Mouse (Mus musculus) hindbrain, embryonic 16.5 days (tissue): ENCODE data around the gene Clec3b. TPM values are rescaled to one million over a fixed set of nuclear protein-coding genes. Genes with fewer than 3 reads are reported as not detected.

Source experiments
- ATAC-seq: fragments of 200-750 bp; cut with Nextera tagmentation; 2 replicates; pipeline ENCODE4 v1.8.0; 2017; ENCODE audit warnings: moderate TSS enrichment, moderate library complexity
- H3K27ac ChIP-seq: fragments of 300-500 bp; sonication (generic); 2 replicates; pipeline ENCODE4 v1.5.1; 2014; ENCODE audit warnings: low read depth, mild to moderate bottlenecking, control low read depth, low read length, moderate library complexity
- H3K27me3 ChIP-seq: fragments of 300-500 bp; sonication (generic); replicated peaks from 2 replicates; pipeline ENCODE4 v1.6.1; 2014; ENCODE audit warnings: low read length; ENCODE audit not compliant: control insufficient read depth, insufficient read depth
- H3K36me3 ChIP-seq: fragments of 300-500 bp; sonication (generic); 2 replicates; pipeline ENCODE4 v1.6.1; 2014; ENCODE audit warnings: mild to moderate bottlenecking, low read length, moderate library complexity, mixed read lengths; ENCODE audit not compliant: control insufficient read depth, insufficient read depth
- H3K4me1 ChIP-seq: fragments of 300-500 bp; sonication (generic); 2 replicates; pipeline ENCODE4 v1.6.1; 2014; ENCODE audit warnings: low read depth, low read length; ENCODE audit not compliant: control insufficient read depth, insufficient read depth
- H3K4me2 ChIP-seq: fragments of 300-500 bp; sonication (generic); 2 replicates; pipeline ENCODE4 v1.6.1; 2014; ENCODE audit warnings: mild to moderate bottlenecking, low read length, control low read depth, moderate library complexity
- H3K4me3 ChIP-seq: fragments of 300-500 bp; sonication (generic); 2 replicates; pipeline ENCODE4 v1.5.1; 2014; ENCODE audit warnings: mild to moderate bottlenecking, low read length, control low read depth, moderate library complexity
- H3K9ac ChIP-seq: fragments of 300-500 bp; sonication (generic); 2 replicates; pipeline ENCODE4 v1.6.1; 2014; ENCODE audit warnings: low read depth, mild to moderate bottlenecking, control low read depth, low read length, moderate library complexity
- H3K9me3 ChIP-seq: fragments of 300-500 bp; sonication (generic); 2 replicates; pipeline ENCODE4 v1.6.1; 2014; ENCODE audit warnings: mild to moderate bottlenecking, low read length, moderate library complexity; ENCODE audit not compliant: control insufficient read depth
- WGBS: fragments of 180-500 bp; shearing (Covaris S2); extraction: QIAGEN DNeasy Blood & Tissue Kit; methylation state at CpG from one replicate; pipeline ENCODE4 v1.1.7; 2014; 5-methylcytosine and 5-hydroxymethylcytosine counted together
- polyA plus RNA-seq: library from polyadenylated mRNA; unstranded; fragments of >200 nt; fragmentation: Nextera tagmentation; extraction: Ambion mirVana; gene quantifications from 2 replicates; pipeline ENCODE4 v1.2.1, GENCODE M21; 2015

Gene Clec3b
- polyA plus RNA-seq, 1 experiment from 2014 or later = 4.2 TPM

- no peaks in the 10 kb centered on the region for H3K4me1 ChIP-seq
- no peaks in the 10 kb centered on the region for H3K36me3 ChIP-seq
- no peak overlapping the region for H3K4me2 ChIP-seq
- 93% methylated on average over 5 of the region's 5 CpGs for WGBS
- no peaks in the 10 kb centered on the region for H3K27me3 ChIP-seq
- no peak for ATAC-seq
- H3K4me3 ChIP-seq = no peak overlapping the region
- no peaks in the 10 kb centered on the region for H3K9me3 ChIP-seq
- no peak overlapping the region for H3K9ac ChIP-seq
- no peak overlapping the region for H3K27ac ChIP-seq
Measured at GRCm38 (mm10) chr9:123187589-123187988, 36.8 kb downstream of the Clec3b start.

GRCm38 (mm10) chr9:123188271-123188670 is 37.5 kb downstream of the Clec3b start:
- H3K27ac ChIP-seq = no peak overlapping the region
- no peak overlapping the region for H3K4me3 ChIP-seq
- ATAC-seq = no peak
- no peaks in the 10 kb centered on the region for H3K9me3 ChIP-seq
- H3K36me3 ChIP-seq = no peaks in the 10 kb centered on the region
- WGBS = 85% methylated on average over 2 of the region's 2 CpGs
- no peak overlapping the region for H3K9ac ChIP-seq
- no peak overlapping the region for H3K4me2 ChIP-seq
- no peaks in the 10 kb centered on the region for H3K4me1 ChIP-seq
- H3K27me3 ChIP-seq = no peaks in the 10 kb centered on the region

- no peaks in the 10 kb centered on the region for H3K4me1 ChIP-seq
- H3K9me3 ChIP-seq = no peaks in the 10 kb centered on the region
- H3K27me3 ChIP-seq = no peaks in the 10 kb centered on the region
- H3K4me2 ChIP-seq = no peak overlapping the region
- H3K36me3 ChIP-seq = no peaks in the 10 kb centered on the region
- ATAC-seq = no peak
- H3K9ac ChIP-seq = no peak overlapping the region
- no peak overlapping the region for H3K4me3 ChIP-seq
- no peak overlapping the region for H3K27ac ChIP-seq
- 57% methylated on average over 3 of the region's 3 CpGs for WGBS
Measured at GRCm38 (mm10) chr9:123200116-123200515, 49.4 kb downstream of the Clec3b start.

DNA sequence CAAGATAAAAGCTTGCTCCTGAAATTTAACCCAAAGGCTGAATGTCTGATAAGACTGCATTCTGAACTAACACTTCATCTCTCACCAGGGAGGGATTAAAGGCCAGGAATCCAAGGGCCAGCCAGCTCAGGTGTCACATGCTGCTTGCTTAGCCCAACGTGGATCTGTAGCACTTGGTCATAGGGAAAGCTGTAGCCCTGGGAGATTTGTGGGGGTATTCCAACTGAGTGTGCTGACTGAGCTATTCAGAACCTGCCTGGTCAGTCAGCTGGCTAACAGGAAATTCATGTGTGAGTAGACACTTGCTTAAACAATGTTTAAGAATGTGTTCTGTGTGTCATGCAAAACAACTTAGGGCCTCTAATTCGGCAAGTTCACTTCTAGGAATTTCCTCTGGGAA is 55.8 kb downstream of the Clec3b start:
- H3K9me3 ChIP-seq = no peaks in the 10 kb centered on the region
- 71% methylated on average over 2 of the region's 2 CpGs for WGBS
- no peaks in the 10 kb centered on the region for H3K4me1 ChIP-seq
- no peaks in the 10 kb centered on the region for H3K36me3 ChIP-seq
- no peak overlapping the region for H3K4me2 ChIP-seq
- no peak overlapping the region for H3K4me3 ChIP-seq
- H3K27me3 ChIP-seq = no peaks in the 10 kb centered on the region
- H3K27ac ChIP-seq = no peak overlapping the region
- H3K9ac ChIP-seq = no peak overlapping the region
- no peak for ATAC-seq

- WGBS = 86% methylated on average over 2 of the region's 2 CpGs
- ATAC-seq = no peak
- no peak overlapping the region for H3K27ac ChIP-seq
- no peak overlapping the region for H3K9ac ChIP-seq
- H3K4me2 ChIP-seq = no peak overlapping the region
- no peaks in the 10 kb centered on the region for H3K27me3 ChIP-seq
- no peaks in the 10 kb centered on the region for H3K36me3 ChIP-seq
- H3K9me3 ChIP-seq = no peaks in the 10 kb centered on the region
- H3K4me3 ChIP-seq = no peak overlapping the region
- no peaks in the 10 kb centered on the region for H3K4me1 ChIP-seq
Measured at GRCm38 (mm10) chr9:123206948-123207347, 56.2 kb downstream of the Clec3b start.

Other genes with a start within 250 kb of the Clec3b start
- 14.4 and 18.0 TPM in 2 replicates for gene Zfp105, start 227.9 kb upstream of the Clec3b start, polyA plus RNA-seq
- gene 1110059G10Rik, start 199.9 kb upstream of the Clec3b start, polyA plus RNA-seq = 24.8 and 25.0 TPM in 2 replicates
- gene Kif15, start 199.9 kb upstream of the Clec3b start, polyA plus RNA-seq = 8.2 and 10.7 TPM in 2 replicates
- 30.0 and 31.2 TPM in 2 replicates for gene Tmem42, start 129.6 kb upstream of the Clec3b start, polyA plus RNA-seq
- gene Tgm4, start 116.2 kb upstream of the Clec3b start, polyA plus RNA-seq = 0.61 and 0.81 TPM in 2 replicates
- 88.7 and 92.7 TPM in 2 replicates for gene Zdhhc3, start 37.7 kb upstream of the Clec3b start, polyA plus RNA-seq
- 76.3 and 78.2 TPM in 2 replicates for gene Exosc7, start 37.7 kb upstream of the Clec3b start, polyA plus RNA-seq
- gene Cdcp1, start 65.1 kb downstream of the Clec3b start, polyA plus RNA-seq = 0.11 and 0.24 TPM in 2 replicates
- 25.3 and 32.3 TPM in 2 replicates for gene Tmem158, start 109.8 kb downstream of the Clec3b start, polyA plus RNA-seq
- 557 and 610 TPM in 2 replicates for gene Lars2, start 216.0 kb downstream of the Clec3b start, polyA plus RNA-seq